Mouse (Mus musculus): Measurements from ENCODE around the gene Rps27l.

DNA sequence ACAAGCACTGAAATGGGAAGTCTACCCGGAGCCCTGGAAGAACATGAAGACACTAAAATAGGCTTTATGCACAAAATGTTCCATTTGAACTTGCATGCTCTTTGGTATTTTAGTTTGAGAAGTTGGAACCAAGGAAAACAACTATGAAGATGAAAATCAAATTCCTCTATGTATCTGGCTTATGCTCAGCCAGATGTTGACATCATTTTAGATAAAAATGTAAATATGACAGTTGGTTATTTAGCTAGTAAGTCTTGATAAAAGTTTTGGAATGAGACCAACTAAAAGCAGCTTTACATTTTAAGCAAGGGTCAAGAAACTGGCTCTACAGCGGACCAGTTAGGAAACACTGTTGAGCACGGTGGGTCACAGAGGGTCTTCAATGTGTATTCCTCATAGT, 31.3 kb upstream of the Rps27l start:
- TF ChIP-seq CTCF (IDR thresholded peaks at IDR 0.05; ENCODE audit: extremely low read depth, insufficient read depth, low read length) (no peak), POLR2A (IDR thresholded peaks at IDR 0.05; ENCODE audit: extremely low read depth, insufficient read depth, low read length) (no peak)
